Comparison of ENCODE assay signal across 8 mouse cellular contexts in the genomic region with DNA sequence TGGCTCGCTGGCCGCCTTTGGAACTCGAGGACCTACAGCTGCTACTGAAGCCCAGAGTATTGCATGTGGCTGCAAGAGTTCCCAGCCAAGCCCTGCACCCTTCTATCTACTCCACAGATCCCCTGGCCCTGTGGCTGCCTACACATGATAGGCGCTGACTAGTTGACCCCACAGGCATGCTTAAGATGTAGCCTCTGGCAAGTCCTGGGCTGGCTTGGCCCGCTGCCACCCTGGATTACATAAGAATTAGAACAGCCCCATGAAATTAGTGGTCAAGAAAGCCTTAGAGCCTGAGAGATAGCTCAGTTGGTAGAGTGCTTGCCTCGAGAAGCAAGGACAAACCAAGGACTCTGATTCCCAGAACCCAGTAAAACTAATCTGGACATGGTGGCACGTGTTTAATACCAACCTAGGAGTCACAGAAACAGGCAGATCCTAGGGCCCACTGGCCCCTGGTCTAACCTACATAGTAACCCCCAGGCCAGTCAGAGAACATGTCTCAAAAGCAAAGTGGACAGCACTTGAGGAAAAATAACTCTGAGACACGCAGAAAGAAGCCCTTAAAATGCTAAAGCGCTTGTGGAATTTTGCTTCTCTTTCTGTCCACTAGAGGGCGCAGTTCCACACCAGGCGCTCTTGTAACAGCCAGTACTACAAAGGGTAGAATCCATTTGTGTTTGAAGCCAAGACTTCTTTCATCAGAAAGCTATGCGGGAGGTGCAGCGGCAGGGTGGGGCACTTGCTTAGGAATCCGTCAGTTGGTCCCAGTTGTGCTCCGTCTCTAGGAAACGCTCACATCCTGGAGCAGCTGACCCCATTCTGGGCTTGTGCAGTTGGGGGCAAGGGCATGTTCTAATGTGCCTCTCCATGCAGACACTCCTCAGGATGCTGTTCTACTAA. TPM values are rescaled to one million over a fixed set of nuclear protein-coding genes. Genes with fewer than 3 reads are reported as not detected.
DNase-seq lines count a peak whose midpoint lies in the region; ATAC-seq and TF ChIP-seq lines count a peak whose summit lies in the region.

No protein-coding gene starts in this region.

- DNase-seq in ZHBTc4 (ENCODE audit: low read depth, low spot score) = peak; percentile 99
- peak; percentile 87 for DNase-seq in gastrocnemius, adult 2 months
- DNase-seq in hindbrain, postnatal 0 days (ENCODE audit: low spot score) = peak; percentile 91
- peak; percentile 77 to 79 for DNase-seq in left cerebral cortex, adult 18-20 months (ENCODE audit: low spot score in 2 of 2)
- peak; percentile 75 for DNase-seq in retina, postnatal 7 days (ENCODE audit: low read depth, low spot score)
- peak; percentile 39 to 81 for DNase-seq in urinary bladder, adult 18-20 months (ENCODE audit: low spot score in 2 of 2)

- peak overlapping the region; percentile 34 for H3K4me3 ChIP-seq in gastrocnemius, adult 2 months
- no peak overlapping the region for H3K4me3 ChIP-seq in hindbrain, postnatal 0 days (ENCODE audit: low read length)
- no peak overlapping the region for H3K4me3 ChIP-seq in macrophage (ENCODE audit: inconsistent target)

- TF ChIP-seq CTCF in gastrocnemius, adult 2 months (IDR thresholded peaks at IDR 0.05) = no peak; the same call in 1 of the 2 replicates
- TF ChIP-seq CTCF in hindbrain, postnatal 0 days (IDR thresholded peaks at IDR 0.05; ENCODE audit: low read depth) = peak; percentile 94

- peak; percentile 43 for ATAC-seq in common myeloid progenitor, adult 5-6 weeks (replicated peaks; ENCODE audit: low read depth, poor library complexity, severe bottlenecking)
- peak; percentile 79 for ATAC-seq in hindbrain, postnatal 0 days

- 22% methylated on average over 16 of the region's 16 CpGs for WGBS in hindbrain, postnatal 0 days
- 34% methylated on average over 14 of the region's 16 CpGs for WGBS in macrophage (ENCODE audit: missing documents)

- no peaks in the 10 kb centered on the region for H3K27me3 ChIP-seq in hindbrain, postnatal 0 days (ENCODE audit: insufficient read depth, low read length)

- intact Hi-C loops in gastrocnemius, adult 2 months (cut with DNase I) = loop anchor here (1.0 kb wide), 1 partner anchor 34 kb away; the partner anchor contains the start of gene Sec14l1

- H3K9me3 ChIP-seq in hindbrain, postnatal 0 days (ENCODE audit: low read length) = no peaks in the 10 kb centered on the region

- peak overlapping the region; percentile 25; the same call in 1 of the 2 replicates for H3K4me2 ChIP-seq in hindbrain, postnatal 0 days (ENCODE audit: low read depth, low read length)

- peaks cover 24% of the 10 kb centered on the region for H3K36me3 ChIP-seq in hindbrain, postnatal 0 days (ENCODE audit: insufficient read depth, low read length)
- H3K36me3 ChIP-seq in macrophage (ENCODE audit: inconsistent target) = peaks cover 23% of the 10 kb centered on the region

- peaks cover 9% of the 10 kb centered on the region; the same call in 1 of the 2 replicates for H3K4me1 ChIP-seq in hindbrain, postnatal 0 days (ENCODE audit: insufficient read depth, low read length)

- H3K9ac ChIP-seq in hindbrain, postnatal 0 days (replicated peaks; ENCODE audit: low read length) = no peak overlapping the region

- peaks cover 56% of the 10 kb centered on the region for H3K79me2 ChIP-seq in macrophage (ENCODE audit: inconsistent target)

- peak overlapping the region; percentile 93 for H3K27ac ChIP-seq in gastrocnemius, adult 2 months
- H3K27ac ChIP-seq in hindbrain, postnatal 0 days = peak overlapping the region; percentile 51; the same call in 1 of the 2 replicates
- H3K27ac ChIP-seq in macrophage = peak overlapping the region; percentile 40

RNA-seq across cellular contexts. Expression of gene Sec14l1, which starts 33.6 kb away (rescaled TPM):
- total RNA-seq in common myeloid progenitor, adult 5-6 weeks (2017) = 9.4 and 13.0 TPM in 2 replicates
- total RNA-seq in gastrocnemius, adult 2 months (2021) = 10 to 100 TPM; 52.3 to 52.8 TPM
- 69.1 and 74.1 TPM in 2 replicates for total RNA-seq in hindbrain, postnatal 0 days (2014; rRNA removed)
- polyA plus RNA-seq in hindbrain, postnatal 0 days (2015; fragmentation: Nextera tagmentation; extraction: Ambion mirVana) = 47.0 and 47.3 TPM in 2 replicates
- 100 to 1,000 TPM; 203 to 219 TPM for total RNA-seq in left cerebral cortex, adult 18-20 months (2021)
- total RNA-seq in macrophage (2018; cell fraction: chromatin; rRNA removed) = 100 to 1,000 TPM in 16 of 26 experiments, 10 to 100 TPM in 10; 25.1 to 225 (median 124) TPM
- 100 to 1,000 TPM in 18 of 26 experiments, 10 to 100 TPM in 8; 50.1 to 156 (median 113) TPM for total RNA-seq in macrophage (2018; cell fraction: cytosol; rRNA removed)
- 100 to 1,000 TPM in 13 of 26 experiments, 10 to 100 TPM in 13; 32.0 to 183 (median 99.2) TPM for total RNA-seq in macrophage (2018; cell fraction: nucleus; rRNA removed)
- 81.5 to 112 TPM (median 87.8 TPM) in 3 replicates for polyA plus RNA-seq in macrophage (2018)

Comparison
In these comparisons a context has a peak if more than half of its experiments do, and no peak if none do; other contexts are left out.
1. H3K27ac ChIP-seq: peak in every context shown above with its lines; median percentile 93 in gastrocnemius, adult 2 months; 51 in hindbrain, postnatal 0 days; 40 in macrophage.